Mouse (Mus musculus) lung, postnatal 25 days (tissue): ENCODE data around the gene Rfx8.

Experiments
- DNase-seq: peaks from one replicate; pipeline ENCODE4 v3.0.0; 2022; ENCODE audit warnings: low spot score

Rfx8 gene

GRCm38 (mm10) chr1:39645905-39646759 is 74.7 kb downstream of the Rfx8 start:
- DNase-seq = no peak

GRCm38 (mm10) chr1:39644333-39644732 is 76.5 kb downstream of the Rfx8 start:
- DNase-seq = no peak

GRCm38 (mm10) chr1:39641667-39642066 is 79.1 kb downstream of the Rfx8 start:
- no peak for DNase-seq

- DNase-seq = no peak
These were observed 83.7 kb downstream of the Rfx8 start for GRCm38 (mm10) chr1:39637139-39637538.

DNA sequence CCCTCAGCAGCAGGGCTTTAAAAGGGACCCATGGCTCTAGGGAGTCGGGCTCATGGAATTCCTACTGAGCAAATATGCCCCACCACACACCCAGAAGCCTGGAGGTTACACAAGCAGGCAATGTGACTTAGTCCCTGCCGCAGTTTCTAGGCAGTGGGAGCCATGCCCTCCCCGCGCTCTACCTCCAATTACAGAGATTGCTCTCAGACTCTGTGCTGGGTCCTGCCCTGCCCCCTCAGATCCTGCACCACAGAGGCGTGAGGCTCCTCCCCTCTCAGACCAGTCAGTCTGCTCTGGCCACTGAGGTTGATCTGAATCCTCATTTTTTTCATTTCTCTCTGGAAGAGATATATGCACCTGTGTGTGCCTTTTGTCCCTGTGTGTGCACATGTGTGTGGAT is 84.1 kb downstream of the Rfx8 start:
- no peak for DNase-seq

DNA sequence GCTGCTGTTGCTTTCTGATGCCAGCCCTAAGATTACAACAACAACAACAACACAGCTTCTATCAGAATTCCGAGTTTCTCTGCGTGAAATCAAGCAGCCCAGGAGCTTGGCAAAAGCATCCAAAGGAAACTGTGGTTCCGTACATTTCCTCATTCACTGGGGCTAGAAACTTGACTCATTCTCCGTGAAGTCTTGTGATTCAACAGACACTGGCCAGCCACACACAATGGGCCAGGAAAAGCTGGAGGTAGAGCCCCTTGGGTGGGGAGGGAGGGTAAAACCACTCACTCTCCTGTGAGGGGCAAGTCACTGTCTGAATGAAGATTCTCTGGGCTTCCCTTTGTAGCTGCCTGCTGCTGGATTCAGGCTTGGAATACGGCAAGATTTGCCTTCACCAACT is 84.6 kb downstream of the Rfx8 start:
- no peak for DNase-seq

DNA sequence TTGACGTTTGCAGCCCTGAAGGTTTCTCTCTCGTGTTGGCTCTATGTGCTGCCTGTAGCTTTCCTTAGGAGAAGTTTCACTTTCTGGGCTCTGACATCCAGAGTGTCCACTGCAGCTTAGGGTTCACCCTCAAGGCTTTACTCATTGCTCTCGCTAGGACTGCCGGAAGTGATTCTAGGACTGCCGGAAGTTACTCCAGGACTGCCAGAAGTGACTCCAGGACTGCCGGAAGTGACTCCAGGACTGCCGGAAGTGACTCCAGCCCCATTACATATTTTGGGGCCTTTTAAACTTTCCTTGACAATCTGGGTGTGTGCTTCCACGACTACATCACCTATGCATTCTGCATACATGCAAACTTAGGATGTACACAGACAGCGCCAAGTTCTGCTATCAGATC is 92.2 kb downstream of the Rfx8 start:
- no peak for DNase-seq

- no peak for DNase-seq
These were observed 95.3 kb downstream of the Rfx8 start for GRCm38 (mm10) chr1:39625491-39625890.

GRCm38 (mm10) chr1:39623729-39624128 is 97.1 kb downstream of the Rfx8 start:
- no peak for DNase-seq

DNA sequence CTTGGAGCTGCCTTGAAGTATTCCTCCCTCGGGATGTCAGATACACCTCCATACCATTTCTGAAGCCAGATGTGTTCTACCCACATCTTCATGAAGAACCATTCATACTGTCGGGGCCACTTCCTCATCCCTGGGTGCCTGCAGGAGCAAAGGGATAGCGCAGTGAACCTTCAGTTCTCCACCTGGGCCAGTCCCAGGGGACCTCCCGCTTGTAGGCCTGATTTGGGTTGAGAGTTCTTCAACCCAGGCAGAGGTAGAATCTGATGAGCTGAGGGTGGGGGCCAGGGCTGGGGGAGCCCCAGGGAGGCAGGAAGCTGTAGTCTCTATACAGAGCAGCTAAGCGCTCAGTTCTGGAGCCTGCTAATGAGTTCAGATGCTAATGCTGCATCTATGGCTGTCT is 97.7 kb downstream of the Rfx8 start:
- no peak for DNase-seq

- DNase-seq = no peak
These were observed 102.3 kb downstream of the Rfx8 start for GRCm38 (mm10) chr1:39618524-39618923.

GRCm38 (mm10) chr1:39615526-39615925 is 105.3 kb downstream of the Rfx8 start:
- no peak for DNase-seq
